Mouse (Mus musculus) megakaryocyte, embryonic 14.5 days (primary cell): ENCODE measurements around the gene Fubp1. TPM values are rescaled to one million over a fixed set of nuclear protein-coding genes. Genes with fewer than 3 reads are reported as not detected.

ENCODE experiments used
- H3K27me3 ChIP-seq: replicated peaks from 2 replicates; pipeline ENCODE3; 2012; ENCODE audit warnings: inconsistent platforms
- H3K36me3 ChIP-seq: replicated peaks from 2 replicates; pipeline ENCODE3; 2012; ENCODE audit warnings: low read length, inconsistent platforms, mixed read lengths
- H3K4me1 ChIP-seq: 2 replicates; pipeline ENCODE4 v1.6.1; 2012; ENCODE audit warnings: inconsistent platforms
- H3K4me3 ChIP-seq: replicated peaks from 2 replicates; pipeline ENCODE3; 2012; ENCODE audit warnings: moderate library complexity, mild to moderate bottlenecking, inconsistent platforms
- H3K9me3 ChIP-seq: 2 replicates; pipeline ENCODE4 v1.6.1; 2012; ENCODE audit warnings: inconsistent platforms
- FLI1 ChIP-seq: IDR thresholded peaks from 2 replicates; pipeline ENCODE4 v1.6.1; 2012; ENCODE audit warnings: low read length, inconsistent platforms, mixed read lengths
- GATA1 ChIP-seq: IDR thresholded peaks from 3 replicates; pipeline ENCODE4 v1.6.1; 2012; ENCODE audit warnings: mixed read lengths, low read length, inconsistent platforms, borderline replicate concordance
- polyA plus RNA-seq: library from polyadenylated mRNA; stranded (reverse); fragments of >175 nt; gene quantifications from 2 replicates; pipeline ENCODE4 v1.2.3, GENCODE M21; 2012; ENCODE audit warnings: low replicate concordance; ENCODE audit not compliant: insufficient read depth

The Fubp1 gene
- 205 and 764 TPM in 2 replicates for polyA plus RNA-seq

GRCm38 (mm10) chr3:152209967-152210634 is at the start of gene Fubp1, which contains the start of gene Dnajb4:
Gene Fubp1, plus strand, starts transcription at chr3:152210422.
Gene Dnajb4, minus strand, starts transcription at chr3:152210302.
- Histone ChIP-seq H3K36me3 (peaks cover 23% of the 10 kb centered on the region), H3K9me3 (no peaks in the 10 kb centered on the region), H3K4me3 (peak within 1 kb of the TSS; percentile 98), H3K4me1 (peaks cover 49% of the 10 kb centered on the region), H3K27me3 (no peaks in the 10 kb centered on the region)
- TF ChIP-seq GATA1 (no peak), FLI1 (no peak)

- TF ChIP-seq FLI1 (no peak), GATA1 (no peak)
- Histone ChIP-seq H3K4me3 (no peak overlapping the region), H3K4me1 (peaks cover 61% of the 10 kb centered on the region), H3K9me3 (peaks cover 6% of the 10 kb centered on the region), H3K36me3 (peaks cover 3% of the 10 kb centered on the region), H3K27me3 (peaks cover 7% of the 10 kb centered on the region)
Measured at GRCm38 (mm10) chr3:152160607-152161006, 49.6 kb upstream of the Fubp1 start.

GRCm38 (mm10) chr3:152163320-152163719 is 46.9 kb upstream of the Fubp1 start:
- H3K27me3 ChIP-seq = peaks cover 17% of the 10 kb centered on the region
- TF ChIP-seq FLI1 = no peak
- no peak for TF ChIP-seq GATA1
- H3K4me1 ChIP-seq = peaks cover 70% of the 10 kb centered on the region
- no peak overlapping the region for H3K4me3 ChIP-seq
- H3K9me3 ChIP-seq = peaks cover 6% of the 10 kb centered on the region
- H3K36me3 ChIP-seq = peaks cover 3% of the 10 kb centered on the region

GRCm38 (mm10) chr3:152165014-152165350 is 45.2 kb upstream of the Fubp1 start:
- peaks cover 71% of the 10 kb centered on the region for H3K4me1 ChIP-seq
- H3K9me3 ChIP-seq = peaks cover 11% of the 10 kb centered on the region
- H3K4me3 ChIP-seq = peak overlapping the region; percentile 93
- peaks cover 10% of the 10 kb centered on the region for H3K36me3 ChIP-seq
- peaks cover 17% of the 10 kb centered on the region for H3K27me3 ChIP-seq
- TF ChIP-seq FLI1 = no peak
- TF ChIP-seq GATA1 = no peak

- peaks cover 11% of the 10 kb centered on the region for H3K9me3 ChIP-seq
- peaks cover 17% of the 10 kb centered on the region for H3K27me3 ChIP-seq
- peak overlapping the region; percentile 93 for H3K4me3 ChIP-seq
- no peak for TF ChIP-seq FLI1
- peaks cover 10% of the 10 kb centered on the region for H3K36me3 ChIP-seq
- H3K4me1 ChIP-seq = peaks cover 71% of the 10 kb centered on the region
Measured at GRCm38 (mm10) chr3:152165351-152166098, 44.7 kb upstream of the Fubp1 start.

- Histone ChIP-seq H3K4me1 (peaks cover 73% of the 10 kb centered on the region), H3K27me3 (peaks cover 17% of the 10 kb centered on the region), H3K36me3 (peaks cover 10% of the 10 kb centered on the region), H3K9me3 (peaks cover 11% of the 10 kb centered on the region), H3K4me3 (peak within 1 kb of the TSS; percentile 93)
- TF ChIP-seq FLI1 (no peak), GATA1 (no peak)
Measured at GRCm38 (mm10) chr3:152166099-152166423, 44.2 kb upstream of the Fubp1 start, which contains the start of gene Gipc2. Gene Gipc2, minus strand, starts transcription at chr3:152166230.

- peak overlapping the region; percentile 46 for H3K4me3 ChIP-seq
- H3K4me1 ChIP-seq = peaks cover 74% of the 10 kb centered on the region
- H3K27me3 ChIP-seq = peaks cover 17% of the 10 kb centered on the region
- H3K36me3 ChIP-seq = peaks cover 10% of the 10 kb centered on the region
- H3K9me3 ChIP-seq = peaks cover 11% of the 10 kb centered on the region
- TF ChIP-seq FLI1 = no peak
- no peak for TF ChIP-seq GATA1
Measured at GRCm38 (mm10) chr3:152166699-152167451, 43.3 kb upstream of the Fubp1 start.

- no peak for TF ChIP-seq FLI1
- TF ChIP-seq GATA1 = no peak
- Histone ChIP-seq H3K27me3 (peaks cover 17% of the 10 kb centered on the region), H3K9me3 (peaks cover 4% of the 10 kb centered on the region; the same call in 1 of the 2 replicates), H3K36me3 (peaks cover 7% of the 10 kb centered on the region), H3K4me3 (no peak overlapping the region), H3K4me1 (peaks cover 77% of the 10 kb centered on the region)
Measured at GRCm38 (mm10) chr3:152168007-152168406, 42.2 kb upstream of the Fubp1 start.

- no peak for TF ChIP-seq GATA1
- TF ChIP-seq FLI1 = no peak
- no peak overlapping the region for H3K4me3 ChIP-seq
- H3K36me3 ChIP-seq = peaks cover 7% of the 10 kb centered on the region
- peaks cover 92% of the 10 kb centered on the region for H3K4me1 ChIP-seq
- H3K9me3 ChIP-seq = peaks cover 4% of the 10 kb centered on the region; the same call in 1 of the 2 replicates
- H3K27me3 ChIP-seq = peaks cover 12% of the 10 kb centered on the region
Measured at GRCm38 (mm10) chr3:152170407-152170806, 39.8 kb upstream of the Fubp1 start.
